ENCODE assay signal across 8 mouse cellular contexts in genomic region chr2:29889066-29889944, GRCm38 (mm10). TPM values are rescaled to one million over a fixed set of nuclear protein-coding genes. Genes with fewer than 3 reads are reported as not detected.
DNase-seq lines count a peak whose midpoint lies in the region; ATAC-seq lines count a peak whose summit lies in the region.

Gene Odf2, plus strand, starts transcription at chr2:29889221.

- peak; percentile 90 to 92 for ATAC-seq in hematopoietic stem cell, adult 5-6 weeks (replicated peaks in 1 of 2; ENCODE audit: insufficient read depth in 1 of 2, low FRiP score in 2 of 2, low TSS enrichment in 1 of 2, low read depth in 1 of 2, poor library complexity in 2 of 2, severe bottlenecking in 2 of 2)
- peak; percentile 93 for ATAC-seq in lung, embryonic 16.5 days (ENCODE audit: low read depth)

- peaks cover 2% of the 10 kb centered on the region; the same call in 1 of the 2 replicates for H3K27me3 ChIP-seq in lung, embryonic 16.5 days (ENCODE audit: control insufficient read depth, insufficient read depth, low read depth, low read length)

- peak within 1 kb of the TSS; percentile 69 for H3K9ac ChIP-seq in lung, embryonic 16.5 days (ENCODE audit: low read length)

- peaks cover 22% of the 10 kb centered on the region for H3K36me3 ChIP-seq in lung, embryonic 16.5 days (ENCODE audit: control insufficient read depth, insufficient read depth, low read length)

- H3K4me2 ChIP-seq in lung, embryonic 16.5 days (ENCODE audit: low read depth, low read length) = peak within 1 kb of the TSS; percentile 95

- H3K27ac ChIP-seq in lung, embryonic 16.5 days (ENCODE audit: low read length) = peak within 1 kb of the TSS; percentile 85

- H3K4me1 ChIP-seq in lung, embryonic 16.5 days (replicated peaks; ENCODE audit: control insufficient read depth, insufficient read depth, low read length) = peaks cover 11% of the 10 kb centered on the region

- WGBS in lung, embryonic 16.5 days = under 1% methylated on average over 69 of the region's 70 CpGs

- no peaks in the 10 kb centered on the region for H3K9me3 ChIP-seq in lung, embryonic 16.5 days (ENCODE audit: control insufficient read depth, low read length)

- H3K4me3 ChIP-seq in lung, embryonic 16.5 days (ENCODE audit: low read length) = peak within 1 kb of the TSS; percentile 60

- peak; percentile 86 for DNase-seq in MEL-GATA-1-ER (ENCODE audit: extremely low read depth, low read depth)
- DNase-seq in cerebellum, adult 8-10 months = peak; percentile 100
- DNase-seq in forelimb bud, embryonic 11.5 days (ENCODE audit: low read depth, low spot score) = peak; percentile 99
- DNase-seq in layer of hippocampus, adult 9-10 months (ENCODE audit: low spot score) = peak; percentile 99
- DNase-seq in ovary, postnatal 10 days (ENCODE audit: low spot score) = peak; percentile 100
- peak; percentile 99 to 100 for DNase-seq in thymus, postnatal 10 days (ENCODE audit: low spot score in 2 of 2)

RNA-seq across cellular contexts. Expression of gene Odf2, which starts in this region (rescaled TPM):
- total RNA-seq in hematopoietic stem cell, adult 5-6 weeks (2017) = 82.9 and 92.5 TPM in 2 replicates
- polyA plus RNA-seq in lung, embryonic 16.5 days (2015; fragmentation: Nextera tagmentation; extraction: Ambion mirVana) = 60.8 and 62.3 TPM in 2 replicates

Comparison
In these comparisons a context has a peak if more than half of its experiments do, and no peak if none do; other contexts are left out.
1. Peak in every context shown above with its lines: DNase-seq, ATAC-seq, H3K4me3 ChIP-seq and H3K27ac ChIP-seq.